Mouse (Mus musculus) testis, postnatal 14 days (tissue): Measurements from ENCODE around the gene Bcl3.

Experiments
- DNase-seq: peaks from one replicate; pipeline ENCODE4 v3.0.0; 2021; ENCODE audit warnings: low spot score

Bcl3 gene

GRCm38 (mm10) chr7:19769001-19769400 is 53.6 kb downstream of the Bcl3 start:
- no peak for DNase-seq

GRCm38 (mm10) chr7:19768251-19768650 is 54.3 kb downstream of the Bcl3 start:
- DNase-seq = no peak

- DNase-seq = no peak
Measured at GRCm38 (mm10) chr7:19764581-19764980, 58.0 kb downstream of the Bcl3 start.

- no peak for DNase-seq
Measured at GRCm38 (mm10) chr7:19763829-19764477, 58.6 kb downstream of the Bcl3 start.

- DNase-seq = no peak
Measured at GRCm38 (mm10) chr7:19762283-19762682, 60.3 kb downstream of the Bcl3 start.

GRCm38 (mm10) chr7:19760021-19760420 is 62.5 kb downstream of the Bcl3 start:
- no peak for DNase-seq

GRCm38 (mm10) chr7:19758623-19759022 is 63.9 kb downstream of the Bcl3 start:
- no peak for DNase-seq
